Mouse (Mus musculus): ENCODE data around the gene Cox8b. TPM values are rescaled to one million over a fixed set of nuclear protein-coding genes. Genes with fewer than 3 reads are reported as not detected.

Cox8b gene
- polyA plus RNA-seq, 1 experiment from 2014 or later, result 13.1 TPM

DNA sequence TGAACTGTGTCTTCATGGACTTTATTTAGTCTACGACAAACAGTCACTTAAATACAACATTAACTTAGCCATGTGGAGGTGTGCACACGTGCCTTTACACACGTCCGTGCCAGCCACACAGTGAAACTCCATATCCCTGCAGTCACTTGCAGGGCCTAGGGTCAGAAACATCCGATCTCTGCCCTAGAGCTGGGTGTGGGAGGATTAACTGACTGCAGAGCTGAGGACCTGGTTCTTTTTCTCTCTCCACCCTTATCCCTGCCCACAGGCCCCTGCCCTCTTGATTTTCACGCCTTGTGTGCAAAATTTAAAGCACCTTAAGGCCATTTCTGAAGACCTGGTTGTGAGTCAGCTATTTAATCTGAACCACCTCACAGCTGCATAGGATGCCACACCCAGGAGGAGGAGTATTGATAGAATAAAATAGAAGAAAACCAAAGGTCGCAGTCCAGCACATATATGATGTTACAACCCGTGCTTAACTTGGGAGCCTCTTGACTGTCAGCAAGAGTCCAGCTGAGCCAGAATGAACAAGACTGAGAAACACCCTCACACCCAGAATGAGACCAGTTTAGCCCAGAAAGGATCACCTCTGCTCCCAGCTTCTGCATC is 20.3 kb upstream of the Cox8b start, which contains the start of gene Nlrp6:
Gene Nlrp6 (plus strand): TSS at position 485 of the 612 bp plus-strand sequence.
- DNase-seq (ENCODE audit: low spot score) (no peak), ATAC-seq (no peak)
- no peak within 1 kb of the TSS for H3K4me3 ChIP-seq (ENCODE audit: low read depth, low read length)
- peaks cover 10% of the 10 kb centered on the region; the same call in 1 of the 2 replicates for H3K4me1 ChIP-seq (ENCODE audit: insufficient read depth, low read depth, low read length)
- peaks cover 55% of the 10 kb centered on the region for H3K27me3 ChIP-seq (replicated peaks; ENCODE audit: insufficient read depth, low read length)
- TF ChIP-seq CTCF (IDR thresholded peaks at IDR 0.05), result no peak
- no peak for TF ChIP-seq EP300 (IDR thresholded peaks at IDR 0.05)
- no peak within 1 kb of the TSS for H3K27ac ChIP-seq (ENCODE audit: low read length)
- WGBS, result 58% methylated on average over 8 of the region's 8 CpGs
- no peak within 1 kb of the TSS for H3K9ac ChIP-seq (replicated peaks; ENCODE audit: low read depth)
- H3K36me3 ChIP-seq (ENCODE audit: insufficient read depth, low read length), result no peaks in the 10 kb centered on the region
- H3K4me2 ChIP-seq (replicated peaks; ENCODE audit: low read depth, low read length), result no peak within 1 kb of the TSS
- H3K9me3 ChIP-seq (ENCODE audit: low read length), result no peaks in the 10 kb centered on the region

DNA sequence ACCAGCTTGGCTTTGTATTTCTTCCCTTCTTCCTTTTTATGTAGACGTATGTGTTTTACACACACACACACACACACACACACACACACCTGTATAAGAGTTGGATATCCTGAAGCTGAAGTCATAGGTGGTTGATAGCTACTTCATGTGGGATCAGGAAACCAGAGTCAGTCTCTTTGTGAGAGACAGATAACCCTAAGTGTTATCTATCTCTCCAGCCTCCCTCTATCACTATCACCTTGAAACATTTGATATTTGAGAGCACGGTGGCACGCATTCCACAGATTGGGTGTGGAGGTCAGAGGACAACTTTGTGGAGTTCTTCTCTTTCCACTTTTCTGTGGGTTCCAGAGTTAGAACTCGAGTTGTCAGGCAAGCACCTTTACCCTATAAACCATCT is 19.7 kb upstream of the Cox8b start:
- no peak for TF ChIP-seq EP300 (IDR thresholded peaks at IDR 0.05)
- TF ChIP-seq CTCF (IDR thresholded peaks at IDR 0.05), result no peak
- Histone ChIP-seq H3K36me3 (ENCODE audit: insufficient read depth, low read length) (no peaks in the 10 kb centered on the region), H3K27ac (ENCODE audit: low read length) (no peak overlapping the region), H3K4me1 (ENCODE audit: insufficient read depth, low read depth, low read length) (peaks cover 10% of the 10 kb centered on the region; the same call in 1 of the 2 replicates), H3K4me2 (replicated peaks; ENCODE audit: low read depth, low read length) (no peak overlapping the region), H3K27me3 (replicated peaks; ENCODE audit: insufficient read depth, low read length) (peaks cover 55% of the 10 kb centered on the region), H3K9ac (replicated peaks; ENCODE audit: low read depth) (no peak overlapping the region), H3K9me3 (ENCODE audit: low read length) (no peaks in the 10 kb centered on the region), H3K4me3 (ENCODE audit: low read depth, low read length) (no peak overlapping the region)
- DNase-seq (ENCODE audit: low spot score), result no peak
- ATAC-seq, result no peak
- 32% methylated on average over 4 of the region's 4 CpGs for WGBS

DNA sequence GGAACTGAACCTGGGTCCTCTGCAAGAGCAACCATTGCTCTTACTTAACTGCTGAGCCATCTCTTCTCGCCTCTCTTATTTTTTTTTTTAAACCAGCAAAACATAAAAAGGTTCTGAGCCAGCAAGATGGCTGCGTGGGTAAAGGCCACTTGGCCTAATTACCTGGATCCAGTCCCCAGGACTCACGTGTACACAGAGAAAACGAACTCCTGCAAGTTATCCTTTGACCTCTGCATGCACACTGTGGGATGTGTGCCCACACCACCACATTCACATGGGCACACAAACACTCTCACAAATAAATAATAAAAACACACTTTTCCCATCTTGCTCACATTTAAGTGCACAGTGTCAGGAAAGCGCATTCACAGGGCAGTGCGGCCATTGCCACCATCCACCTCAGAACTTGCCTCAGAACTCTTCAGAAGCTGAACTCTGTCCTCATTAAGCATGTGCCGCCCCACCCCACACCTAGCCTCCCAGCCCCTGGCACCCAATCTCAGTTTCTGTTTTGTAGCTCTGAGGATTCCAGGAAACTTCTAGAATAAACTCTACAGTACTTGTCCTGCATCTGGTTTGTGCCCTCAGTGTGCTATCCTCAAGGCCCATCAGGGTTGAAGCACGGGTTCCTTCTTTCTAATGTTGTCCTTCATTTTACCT is 13.9 kb upstream of the Cox8b start:
- H3K4me2 ChIP-seq (replicated peaks; ENCODE audit: low read depth, low read length), result no peak overlapping the region
- no peaks in the 10 kb centered on the region for H3K9me3 ChIP-seq (ENCODE audit: low read length)
- H3K4me3 ChIP-seq (ENCODE audit: low read depth, low read length), result no peak overlapping the region
- 85% methylated on average over 8 of the region's 8 CpGs for WGBS
- ATAC-seq, result no peak
- no peak overlapping the region for H3K9ac ChIP-seq (replicated peaks; ENCODE audit: low read depth)
- DNase-seq (ENCODE audit: low spot score), result no peak
- H3K27me3 ChIP-seq (replicated peaks; ENCODE audit: insufficient read depth, low read length), result no peaks in the 10 kb centered on the region
- H3K27ac ChIP-seq (ENCODE audit: low read length), result no peak overlapping the region
- H3K36me3 ChIP-seq (ENCODE audit: insufficient read depth, low read length), result no peaks in the 10 kb centered on the region
- TF ChIP-seq CTCF (IDR thresholded peaks at IDR 0.05) (no peak), EP300 (IDR thresholded peaks at IDR 0.05) (no peak)
- no peaks in the 10 kb centered on the region for H3K4me1 ChIP-seq (ENCODE audit: insufficient read depth, low read depth, low read length)

GRCm38 (mm10) chr7:140912846-140913482 is 12.7 kb upstream of the Cox8b start:
- no peak for DNase-seq (ENCODE audit: low spot score)
- no peak for TF ChIP-seq CTCF (IDR thresholded peaks at IDR 0.05)
- TF ChIP-seq EP300 (IDR thresholded peaks at IDR 0.05), result no peak
- H3K4me2 ChIP-seq (replicated peaks; ENCODE audit: low read depth, low read length), result no peak overlapping the region
- no peak overlapping the region for H3K4me3 ChIP-seq (ENCODE audit: low read depth, low read length)
- H3K4me1 ChIP-seq (ENCODE audit: insufficient read depth, low read depth, low read length), result no peaks in the 10 kb centered on the region
- no peaks in the 10 kb centered on the region for H3K9me3 ChIP-seq (ENCODE audit: low read length)
- H3K9ac ChIP-seq (replicated peaks; ENCODE audit: low read depth), result no peak overlapping the region
- no peaks in the 10 kb centered on the region for H3K27me3 ChIP-seq (replicated peaks; ENCODE audit: insufficient read depth, low read length)
- WGBS, result 49% methylated on average over 5 of the region's 5 CpGs
- ATAC-seq, result no peak
- no peaks in the 10 kb centered on the region for H3K36me3 ChIP-seq (ENCODE audit: insufficient read depth, low read length)
- H3K27ac ChIP-seq (ENCODE audit: low read length), result no peak overlapping the region

GRCm38 (mm10) chr7:140912293-140912692 is 12.0 kb upstream of the Cox8b start:
- TF ChIP-seq CTCF (IDR thresholded peaks at IDR 0.05), result no peak
- H3K9me3 ChIP-seq (ENCODE audit: low read length), result no peaks in the 10 kb centered on the region
- H3K27me3 ChIP-seq (replicated peaks; ENCODE audit: insufficient read depth, low read length), result no peaks in the 10 kb centered on the region
- no peaks in the 10 kb centered on the region for H3K36me3 ChIP-seq (ENCODE audit: insufficient read depth, low read length)
- H3K4me1 ChIP-seq (ENCODE audit: insufficient read depth, low read depth, low read length), result no peaks in the 10 kb centered on the region
- H3K4me2 ChIP-seq (replicated peaks; ENCODE audit: low read depth, low read length), result no peak overlapping the region
- H3K27ac ChIP-seq (ENCODE audit: low read length), result no peak overlapping the region
- ATAC-seq (no peak), DNase-seq (ENCODE audit: low spot score) (no peak)
- H3K4me3 ChIP-seq (ENCODE audit: low read depth, low read length), result no peak overlapping the region
- 50% methylated on average over 3 of the region's 3 CpGs for WGBS
- H3K9ac ChIP-seq (replicated peaks; ENCODE audit: low read depth), result no peak overlapping the region

DNA sequence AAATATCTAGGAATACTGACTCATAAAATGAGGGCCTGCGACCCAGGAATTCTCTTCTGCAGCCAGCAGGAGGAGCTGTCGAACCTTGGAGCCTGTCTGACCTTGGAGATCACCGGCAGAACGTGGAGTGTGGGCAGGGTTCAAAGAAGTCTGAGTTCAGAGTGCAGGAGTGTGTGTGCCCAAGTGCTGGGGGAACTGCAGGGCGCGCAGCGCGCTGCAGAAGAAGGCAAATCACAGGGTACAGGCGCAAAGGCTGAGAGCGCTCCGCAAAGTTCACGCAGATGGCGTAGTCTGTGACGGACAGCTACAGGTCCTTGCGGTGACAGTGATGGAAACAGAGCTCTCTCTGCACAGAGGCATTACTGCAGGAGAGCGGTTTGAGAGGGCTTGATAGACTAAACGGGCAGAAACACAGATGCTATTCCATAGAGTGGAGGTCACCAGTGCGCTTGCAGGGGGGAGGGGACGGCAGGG is 8.4 kb upstream of the Cox8b start:
- DNase-seq (ENCODE audit: low spot score) (peak; percentile 88), ATAC-seq (peak; percentile 83)
- under 1% methylated on average over 19 of the region's 19 CpGs for WGBS
- no peak overlapping the region for H3K27ac ChIP-seq (ENCODE audit: low read length)
- no peaks in the 10 kb centered on the region for H3K9me3 ChIP-seq (ENCODE audit: low read length)
- H3K27me3 ChIP-seq (replicated peaks; ENCODE audit: insufficient read depth, low read length), result no peaks in the 10 kb centered on the region
- TF ChIP-seq EP300 (IDR thresholded peaks at IDR 0.05), result no peak
- TF ChIP-seq CTCF (IDR thresholded peaks at IDR 0.05), result peak; percentile 89
- peak overlapping the region; percentile 53 for H3K4me2 ChIP-seq (replicated peaks; ENCODE audit: low read depth, low read length)
- no peak overlapping the region for H3K9ac ChIP-seq (replicated peaks; ENCODE audit: low read depth)
- peak overlapping the region; percentile 12; the same call in 1 of the 2 replicates for H3K4me3 ChIP-seq (ENCODE audit: low read depth, low read length)
- no peaks in the 10 kb centered on the region for H3K36me3 ChIP-seq (ENCODE audit: insufficient read depth, low read length)
- H3K4me1 ChIP-seq (ENCODE audit: insufficient read depth, low read depth, low read length), result no peaks in the 10 kb centered on the region
